Mouse (Mus musculus) skeletal muscle tissue, adult 2 months (tissue): ENCODE data around the gene Calr4.

Experiments used
- DNase-seq: peaks from one replicate; pipeline ENCODE4 v3.0.0-alpha.2; 2012; ENCODE audit warnings: low read depth, low spot score

Calr4 gene

GRCm38 (mm10) chr4:109236186-109236879, 2.0 kb downstream of the Calr4 start:
- DNase-seq, result no peak

GRCm38 (mm10) chr4:109238428-109239268, 4.4 kb downstream of the Calr4 start:
- DNase-seq, result peak; percentile 73

- DNase-seq, result peak; percentile 38
These were observed 6.9 kb downstream of the Calr4 start for GRCm38 (mm10) chr4:109241221-109241620.

GRCm38 (mm10) chr4:109241934-109242333, 7.6 kb downstream of the Calr4 start:
- peak; percentile 92 for DNase-seq

GRCm38 (mm10) chr4:109244506-109244905, 10.2 kb downstream of the Calr4 start:
- peak; percentile 52 for DNase-seq

GRCm38 (mm10) chr4:109245016-109245620, 10.8 kb downstream of the Calr4 start:
- DNase-seq, result no peak

GRCm38 (mm10) chr4:109251605-109252004, 17.3 kb downstream of the Calr4 start:
- no peak for DNase-seq

GRCm38 (mm10) chr4:109252199-109252598, 17.9 kb downstream of the Calr4 start:
- DNase-seq, result no peak

GRCm38 (mm10) chr4:109253664-109254151, 19.4 kb downstream of the Calr4 start:
- DNase-seq, result no peak

- no peak for DNase-seq
These were observed 20.2 kb downstream of the Calr4 start for GRCm38 (mm10) chr4:109254511-109254910.

- no peak for DNase-seq
These were observed 21.0 kb downstream of the Calr4 start for GRCm38 (mm10) chr4:109255321-109255720.

- no peak for DNase-seq
These were observed 21.6 kb downstream of the Calr4 start for GRCm38 (mm10) chr4:109255727-109256417.

- no peak for DNase-seq
These were observed 22.5 kb downstream of the Calr4 start for GRCm38 (mm10) chr4:109256791-109257190.

GRCm38 (mm10) chr4:109257639-109258038, 23.4 kb downstream of the Calr4 start:
- no peak for DNase-seq

- DNase-seq, result no peak
These were observed 27.8 kb downstream of the Calr4 start for GRCm38 (mm10) chr4:109262068-109262467.

GRCm38 (mm10) chr4:109266056-109266455, 31.8 kb downstream of the Calr4 start:
- no peak for DNase-seq

GRCm38 (mm10) chr4:109266744-109267143, 32.5 kb downstream of the Calr4 start:
- DNase-seq, result no peak

GRCm38 (mm10) chr4:109267452-109267851, 33.2 kb downstream of the Calr4 start:
- no peak for DNase-seq

GRCm38 (mm10) chr4:109268903-109269302, 34.6 kb downstream of the Calr4 start:
- no peak for DNase-seq

GRCm38 (mm10) chr4:109271803-109272202, 37.5 kb downstream of the Calr4 start:
- no peak for DNase-seq

GRCm38 (mm10) chr4:109273586-109274240, 39.4 kb downstream of the Calr4 start:
- DNase-seq, result peak; percentile 45
